ENCODE assay signal across 7 mouse cellular contexts in genomic region chr11:112810447-112811151, GRCm38 (mm10). TPM values are rescaled to one million over a fixed set of nuclear protein-coding genes. Genes with fewer than 3 reads are reported as not detected.
A peak's percentile ranks its signal among the peaks of the same experiment; 100 is the strongest.
DNase-seq lines count a peak whose midpoint lies in the region; ATAC-seq and TF ChIP-seq lines count a peak whose summit lies in the region.

No protein-coding gene starts in this region.

- no peak overlapping the region for H3K27ac ChIP-seq in kidney, embryonic 14.5 days (ENCODE audit: low read depth, low read length)
- no peak overlapping the region for H3K27ac ChIP-seq in kidney, adult 2 months (ENCODE audit: insufficient read depth, low read depth, low read length)
- H3K27ac ChIP-seq in forebrain, embryonic 11.5 days (ENCODE audit: low read depth, low read length): peak overlapping the region; percentile 75; the same call in 1 of the 2 replicates
- no peak overlapping the region for H3K27ac ChIP-seq in kidney, postnatal 0 days
- H3K27ac ChIP-seq in midbrain, embryonic 15.5 days: peak overlapping the region; percentile 65

- no peak for TF ChIP-seq CTCF in kidney, adult 2 months (conservative IDR thresholded peaks at IDR 0.05; ENCODE audit: insufficient read depth, insufficient read length, low read depth, low read length)
- TF ChIP-seq CTCF in kidney, postnatal 0 days (IDR thresholded peaks at IDR 0.05; ENCODE audit: low read depth): no peak

- peak; percentile 44; the same call in 1 of the 2 replicates for ATAC-seq in kidney, embryonic 14.5 days (ENCODE audit: low FRiP score, low TSS enrichment)
- ATAC-seq in forebrain, embryonic 11.5 days (replicated peaks; ENCODE audit: low FRiP score): peak; percentile 47
- peak; percentile 40 for ATAC-seq in kidney, postnatal 0 days (replicated peaks; ENCODE audit: low FRiP score, low read depth)
- peak; percentile 51; the same call in 1 of the 2 replicates for ATAC-seq in midbrain, embryonic 15.5 days (replicated peaks)

- no peaks in the 10 kb centered on the region for H3K9me3 ChIP-seq in kidney, embryonic 14.5 days (ENCODE audit: control insufficient read depth, low read length)
- H3K9me3 ChIP-seq in forebrain, embryonic 11.5 days (ENCODE audit: control insufficient read depth, low read length): no peaks in the 10 kb centered on the region
- no peaks in the 10 kb centered on the region for H3K9me3 ChIP-seq in kidney, postnatal 0 days (replicated peaks; ENCODE audit: low read length)
- no peaks in the 10 kb centered on the region for H3K9me3 ChIP-seq in midbrain, embryonic 15.5 days

- H3K4me3 ChIP-seq in kidney, embryonic 14.5 days (ENCODE audit: low read length): peak overlapping the region; percentile 29
- H3K4me3 ChIP-seq in kidney, adult 2 months (ENCODE audit: insufficient read depth, low read depth, low read length): no peak overlapping the region
- H3K4me3 ChIP-seq in forebrain, embryonic 11.5 days (ENCODE audit: low read depth, low read length): peak overlapping the region; percentile 19
- peak overlapping the region; percentile 6; the same call in 1 of the 2 replicates for H3K4me3 ChIP-seq in kidney, postnatal 0 days (replicated peaks; ENCODE audit: low read depth, low read length)
- peak overlapping the region; percentile 22 for H3K4me3 ChIP-seq in midbrain, embryonic 15.5 days

- peak overlapping the region; percentile 4; the same call in 1 of the 2 replicates for H3K9ac ChIP-seq in kidney, embryonic 14.5 days (ENCODE audit: low read depth, low read length)
- H3K9ac ChIP-seq in forebrain, embryonic 11.5 days (ENCODE audit: low read length): peak overlapping the region; percentile 51
- no peak overlapping the region for H3K9ac ChIP-seq in kidney, postnatal 0 days (ENCODE audit: low read depth, low read length)
- H3K9ac ChIP-seq in midbrain, embryonic 15.5 days: peak overlapping the region; percentile 18; the same call in 1 of the 2 replicates

- H3K4me1 ChIP-seq in kidney, embryonic 14.5 days (ENCODE audit: control insufficient read depth, insufficient read depth, low read length): peaks cover 21% of the 10 kb centered on the region
- H3K4me1 ChIP-seq in kidney, adult 2 months (ENCODE audit: control insufficient read depth, insufficient read depth, low read length): no peaks in the 10 kb centered on the region
- H3K4me1 ChIP-seq in forebrain, embryonic 11.5 days (replicated peaks; ENCODE audit: control insufficient read depth, insufficient read depth, low read length): peaks cover 25% of the 10 kb centered on the region
- H3K4me1 ChIP-seq in kidney, postnatal 0 days (replicated peaks; ENCODE audit: insufficient read depth, low read length): peaks cover 6% of the 10 kb centered on the region; the same call in 1 of the 2 replicates
- peaks cover 25% of the 10 kb centered on the region for H3K4me1 ChIP-seq in midbrain, embryonic 15.5 days

- peaks cover 3% of the 10 kb centered on the region; the same call in 1 of the 2 replicates for H3K27me3 ChIP-seq in kidney, embryonic 14.5 days (ENCODE audit: control insufficient read depth, insufficient read depth, low read length)
- no peaks in the 10 kb centered on the region for H3K27me3 ChIP-seq in kidney, adult 2 months (replicated peaks; ENCODE audit: control insufficient read depth, insufficient read depth, low read length)
- H3K27me3 ChIP-seq in forebrain, embryonic 11.5 days (ENCODE audit: control insufficient read depth, insufficient read depth, low read length): no peaks in the 10 kb centered on the region
- no peaks in the 10 kb centered on the region for H3K27me3 ChIP-seq in kidney, postnatal 0 days (ENCODE audit: insufficient read depth, low read length)
- no peaks in the 10 kb centered on the region for H3K27me3 ChIP-seq in midbrain, embryonic 15.5 days (replicated peaks)

- TF ChIP-seq POLR2A in kidney, adult 2 months (IDR thresholded peaks at IDR 0.05; ENCODE audit: low read depth, low read length): no peak

- H3K36me3 ChIP-seq in kidney, embryonic 14.5 days (ENCODE audit: control insufficient read depth, insufficient read depth, low read length): no peaks in the 10 kb centered on the region
- no peaks in the 10 kb centered on the region for H3K36me3 ChIP-seq in kidney, adult 2 months (ENCODE audit: control insufficient read depth, insufficient read depth, low read length)
- H3K36me3 ChIP-seq in forebrain, embryonic 11.5 days (ENCODE audit: control insufficient read depth, insufficient read depth, low read length): no peaks in the 10 kb centered on the region
- H3K36me3 ChIP-seq in kidney, postnatal 0 days (ENCODE audit: insufficient read depth, low read length): no peaks in the 10 kb centered on the region
- H3K36me3 ChIP-seq in midbrain, embryonic 15.5 days (replicated peaks): no peaks in the 10 kb centered on the region

- H3K4me2 ChIP-seq in kidney, embryonic 14.5 days (replicated peaks; ENCODE audit: low read depth, low read length): peak overlapping the region; percentile 43
- peak overlapping the region; percentile 62 for H3K4me2 ChIP-seq in forebrain, embryonic 11.5 days (ENCODE audit: low read depth, low read length, severe bottlenecking)
- peak overlapping the region; percentile 54 for H3K4me2 ChIP-seq in kidney, postnatal 0 days (ENCODE audit: low read length)
- H3K4me2 ChIP-seq in midbrain, embryonic 15.5 days: peak overlapping the region; percentile 52

- no peak for DNase-seq in kidney, adult 2 months
- peak; percentile 75 for DNase-seq in forebrain, embryonic 11.5 days (ENCODE audit: low spot score)
- DNase-seq in kidney, postnatal 0 days (ENCODE audit: low spot score): peak; percentile 14
- no peak for DNase-seq in urinary bladder, postnatal 14 days (ENCODE audit: low spot score)
- no peak for DNase-seq in yolk sac, embryonic 10.5 days (ENCODE audit: low spot score)

- WGBS in kidney, embryonic 14.5 days: 2% methylated on average over 17 of the region's 17 CpGs
- WGBS in kidney, adult 2 months: 2% methylated on average over 17 of the region's 17 CpGs
- WGBS in forebrain, embryonic 11.5 days: 4% methylated on average over 17 of the region's 17 CpGs
- 4% methylated on average over 17 of the region's 17 CpGs for WGBS in kidney, postnatal 0 days
- 2% methylated on average over 17 of the region's 17 CpGs for WGBS in midbrain, embryonic 15.5 days

RNA-seq across cellular contexts. Expression of gene Sox9, which starts 28.6 kb away (rescaled TPM):
- polyA plus RNA-seq in kidney, embryonic 14.5 days (2014; fragmentation: Nextera tagmentation; extraction: Ambion mirVana): 39.3 and 42.4 TPM in 2 replicates
- 0.72 and 0.83 TPM in 2 replicates for polyA plus RNA-seq in kidney, adult 2 months (2012; rRNA removed)
- polyA plus RNA-seq in forebrain, embryonic 11.5 days (2014; fragmentation: Nextera tagmentation; extraction: Ambion mirVana): 165 and 180 TPM in 2 replicates
- 28.0 and 29.3 TPM in 2 replicates for polyA plus RNA-seq in kidney, postnatal 0 days (2015; fragmentation: Nextera tagmentation; extraction: Ambion mirVana)
- 43.0 and 49.3 TPM in 2 replicates for polyA plus RNA-seq in midbrain, embryonic 15.5 days (2015; fragmentation: Nextera tagmentation; extraction: Ambion mirVana)

Comparison
In these comparisons a context has a peak if more than half of its experiments do, and no peak if none do; other contexts are left out.
1. DNase-seq: peak in forebrain, embryonic 11.5 days (single experiment) and kidney, postnatal 0 days (single experiment); none in kidney, adult 2 months (single experiment), urinary bladder, postnatal 14 days (single experiment) and yolk sac, embryonic 10.5 days (single experiment).
2. RNA of gene Sox9, which starts 28.6 kb away (polyA plus RNA-seq): 165 to 180 TPM in forebrain, embryonic 11.5 days, 43.0 to 49.3 TPM in midbrain, embryonic 15.5 days, 39.3 to 42.4 TPM in kidney, embryonic 14.5 days and 28.0 to 29.3 TPM in kidney, postnatal 0 days; 0.72 to 0.83 TPM in kidney, adult 2 months; every median in the first group is over 10 times any median in the second.
3. H3K27ac ChIP-seq: peak in forebrain, embryonic 11.5 days (single experiment) and midbrain, embryonic 15.5 days (single experiment); none in kidney, embryonic 14.5 days (single experiment), kidney, adult 2 months (single experiment) and kidney, postnatal 0 days (single experiment).
4. Peak in every context shown above with its lines, with median percentiles within 50 percentile points of each other: ATAC-seq and H3K4me2 ChIP-seq.